ENCODE assay signal across 21 mouse cellular contexts in genomic region chr6:126245431-126245830, GRCm38 (mm10).
A peak's percentile ranks its signal among the peaks of the same experiment; 100 is the strongest.
DNase-seq lines count a peak whose midpoint lies in the region; ATAC-seq lines count a peak whose summit lies in the region.
"Had no signal": no experiment of that assay in that cellular context is flagged by ENCODE, and none has a peak within 500 bp of the region (broad histone marks: within the 10 kb centered on the region; RNA-seq: fewer than 3 reads in every experiment).

No protein-coding gene starts in this region.

- no peak for ATAC-seq in midbrain, embryonic 14.5 days (ENCODE audit: low FRiP score, low TSS enrichment)
- ATAC-seq in midbrain, embryonic 16.5 days: no peak
- ATAC-seq: intestine, embryonic 15.5 days had no signal

- H3K4me1 ChIP-seq in midbrain, embryonic 14.5 days (ENCODE audit: control insufficient read depth, insufficient read depth, low read length): no peaks in the 10 kb centered on the region
- H3K4me1 ChIP-seq in midbrain, embryonic 16.5 days (ENCODE audit: control insufficient read depth, insufficient read depth, low read length): no peaks in the 10 kb centered on the region
- H3K4me1 ChIP-seq: hindbrain, embryonic 13.5 days; intestine, embryonic 15.5 days; megakaryocyte, embryonic 14.5 days had no signal

- H3K4me3 ChIP-seq in midbrain, embryonic 14.5 days (replicated peaks; ENCODE audit: low read depth, low read length): no peak overlapping the region
- H3K4me3 ChIP-seq in midbrain, embryonic 16.5 days (ENCODE audit: low read depth, low read length): no peak overlapping the region
- H3K4me3 ChIP-seq: forebrain, embryonic 10.5 days; heart, embryonic 12.5 days; hindbrain, embryonic 13.5 days; intestine, embryonic 15.5 days; layer of hippocampus, adult 2 months; megakaryocyte, embryonic 14.5 days had no signal

- peak; percentile 4 to 7 for DNase-seq in cerebellum, postnatal 14 days
- no peak for DNase-seq in cerebellum, postnatal 4 days (ENCODE audit: low spot score in 2 of 2)
- DNase-seq in midbrain, embryonic 14.5 days: peak; percentile 1
- DNase-seq in kidney, postnatal 10 days: peak; percentile 11
- no peak for DNase-seq in layer of hippocampus, adult 8-10 months (ENCODE audit: low spot score in 2 of 2)
- no peak for DNase-seq in adrenal gland, adult 18-20 months (ENCODE audit: low spot score in 2 of 2)
- DNase-seq: adrenal gland, postnatal 25 days; heart, postnatal 14 days; left cerebral cortex, postnatal 4 days; liver; lung, postnatal 14 days; right cerebral cortex, adult 18-20 months; thymus, postnatal 25 days had no signal

- no peaks in the 10 kb centered on the region for H3K27me3 ChIP-seq in midbrain, embryonic 14.5 days (ENCODE audit: control insufficient read depth, insufficient read depth, low read length)
- no peaks in the 10 kb centered on the region for H3K27me3 ChIP-seq in midbrain, embryonic 16.5 days (ENCODE audit: control insufficient read depth, insufficient read depth, low read depth, low read length)
- H3K27me3 ChIP-seq: hindbrain, embryonic 13.5 days; intestine, embryonic 15.5 days; megakaryocyte, embryonic 14.5 days had no signal

- no peak overlapping the region for H3K4me2 ChIP-seq in midbrain, embryonic 14.5 days (ENCODE audit: low read length)
- no peak overlapping the region for H3K4me2 ChIP-seq in midbrain, embryonic 16.5 days (ENCODE audit: low read length)
- H3K4me2 ChIP-seq: heart, embryonic 12.5 days; hindbrain, embryonic 13.5 days; intestine, embryonic 15.5 days had no signal

- H3K36me3 ChIP-seq in midbrain, embryonic 14.5 days (ENCODE audit: control insufficient read depth, insufficient read depth, low read length): no peaks in the 10 kb centered on the region
- H3K36me3 ChIP-seq in midbrain, embryonic 16.5 days (ENCODE audit: control insufficient read depth, insufficient read depth, low read length): no peaks in the 10 kb centered on the region
- H3K36me3 ChIP-seq: forebrain, embryonic 10.5 days; G1E; heart, embryonic 12.5 days; hindbrain, embryonic 13.5 days; intestine, embryonic 15.5 days had no signal

- no peak overlapping the region for H3K9ac ChIP-seq in midbrain, embryonic 14.5 days (replicated peaks; ENCODE audit: low read length)
- no peak overlapping the region for H3K9ac ChIP-seq in midbrain, embryonic 16.5 days (ENCODE audit: low read depth, low read length)
- H3K9ac ChIP-seq: heart, embryonic 12.5 days; hindbrain, embryonic 13.5 days; intestine, embryonic 15.5 days had no signal

- WGBS in midbrain, embryonic 14.5 days: 59% methylated on average over 3 of the region's 3 CpGs
- whole genome bisulfite sequencing in midbrain, embryonic 16.5 days: 58% methylated on average over 3 of the region's 3 CpGs

- no peak overlapping the region for H3K27ac ChIP-seq in midbrain, embryonic 14.5 days (replicated peaks; ENCODE audit: low read depth, low read length)
- no peak overlapping the region for H3K27ac ChIP-seq in midbrain, embryonic 16.5 days (ENCODE audit: low read length)
- H3K27ac ChIP-seq: forebrain, embryonic 10.5 days; hindbrain, embryonic 13.5 days; intestine, embryonic 15.5 days; layer of hippocampus, adult 2 months had no signal

- no peaks in the 10 kb centered on the region for H3K9me3 ChIP-seq in midbrain, embryonic 14.5 days (ENCODE audit: control insufficient read depth, low read length)
- no peaks in the 10 kb centered on the region for H3K9me3 ChIP-seq in midbrain, embryonic 16.5 days (replicated peaks; ENCODE audit: control insufficient read depth, low read length, poor library complexity, severe bottlenecking)
- H3K9me3 ChIP-seq: forebrain, embryonic 10.5 days; heart, embryonic 12.5 days; hindbrain, embryonic 13.5 days; intestine, embryonic 15.5 days; megakaryocyte, embryonic 14.5 days had no signal

Comparison
In these comparisons a context has a peak if more than half of its experiments do, and no peak if none do; other contexts are left out.
1. DNase-seq: peak in cerebellum, postnatal 14 days (2 of 2), midbrain, embryonic 14.5 days (single experiment) and kidney, postnatal 10 days (single experiment); none in cerebellum, postnatal 4 days (0 of 2), layer of hippocampus, adult 8-10 months (0 of 2) and adrenal gland, adult 18-20 months (0 of 2).